Mouse (Mus musculus) gastrocnemius, postnatal 14 days (tissue): ENCODE measurements at regions not wholly inside any gene's neighbourhood (a gene's known extent, or its start where the extent isn't known, plus 50 kb on each side); places are given as distances from the start of the nearest gene placed in this dataset.

ENCODE experiments used
- DNase-seq: peaks from one replicate; pipeline ENCODE4 v3.0.0; 2021; ENCODE audit warnings: mixed read lengths
- intact Hi-C: fragments of 180-260 bp; cut with DNase I; formaldehyde crosslinking; loops from one replicate; pipeline ENCODE4 v1.15.1; 2025; ENCODE audit warnings: low total_unique reads

GRCm38 (mm10) chr9:50031318-50031717 is 232.6 kb upstream of the Ncam1 start:
- no peak for DNase-seq
- intact Hi-C loops = no loop called here

- intact Hi-C loops = no loop called here
- no peak for DNase-seq
These were observed 230.3 kb upstream of the Ncam1 start for GRCm38 (mm10) chr9:50029030-50029429.

GRCm38 (mm10) chr9:50028573-50028972 is 229.8 kb upstream of the Ncam1 start:
- intact Hi-C loops = no loop called here
- DNase-seq = no peak

- DNase-seq = no peak
- intact Hi-C loops = no loop called here
These were observed 226.1 kb upstream of the Ncam1 start for GRCm38 (mm10) chr9:50024820-50025219.

- intact Hi-C loops = no loop called here
- DNase-seq = no peak
These were observed 214.9 kb upstream of the Ncam1 start for GRCm38 (mm10) chr9:50013602-50014001.

- intact Hi-C loops = no loop called here
- DNase-seq = peak; percentile 10
These were observed 207.2 kb upstream of the Ncam1 start for GRCm38 (mm10) chr9:50005757-50006576.

GRCm38 (mm10) chr9:50002695-50003094 is 204.0 kb upstream of the Ncam1 start:
- intact Hi-C loops = no loop called here
- DNase-seq = no peak

- intact Hi-C loops = no loop called here
- peak; percentile 37 for DNase-seq
These were observed 202.0 kb upstream of the Ncam1 start for GRCm38 (mm10) chr9:50000497-50001404.

- no peak for DNase-seq
- intact Hi-C loops = no loop called here
These were observed 201.2 kb upstream of the Ncam1 start for GRCm38 (mm10) chr9:49999970-50000369.

GRCm38 (mm10) chr9:49998101-49998500 is 199.4 kb upstream of the Ncam1 start:
- DNase-seq = no peak
- intact Hi-C loops = no loop called here

GRCm38 (mm10) chr9:49989464-49990271 is 190.9 kb upstream of the Ncam1 start:
- DNase-seq = peak; percentile 91
- intact Hi-C loops = no loop called here

- intact Hi-C loops = no loop called here
These were observed 189.3 kb upstream of the Ncam1 start for GRCm38 (mm10) chr9:49988064-49988463.

GRCm38 (mm10) chr9:49987481-49987880 is 188.8 kb upstream of the Ncam1 start:
- intact Hi-C loops = no loop called here
- no peak for DNase-seq

More at GRCm38 (mm10) chr9:49988064-49988463, 189.3 kb upstream of the Ncam1 start:
- no peak for DNase-seq

GRCm38 (mm10) chr9:49980344-49981207 is 181.9 kb upstream of the Ncam1 start:
- intact Hi-C loops = no loop called here
- DNase-seq = peak; percentile 45

GRCm38 (mm10) chr9:49975938-49976671 is 177.4 kb upstream of the Ncam1 start:
- intact Hi-C loops = no loop called here
- peak; percentile 72 for DNase-seq

- DNase-seq = peak; percentile 15
- intact Hi-C loops = no loop called here
These were observed 175.3 kb upstream of the Ncam1 start for GRCm38 (mm10) chr9:49973974-49974495.

GRCm38 (mm10) chr9:49969429-49969828 is 170.7 kb upstream of the Ncam1 start:
- intact Hi-C loops = no loop called here
- DNase-seq = no peak

GRCm38 (mm10) chr9:49964666-49965065 is 165.9 kb upstream of the Ncam1 start:
- intact Hi-C loops = no loop called here
- no peak for DNase-seq
